38 mouse cellular contexts compared by ENCODE assay signal in the genomic region with DNA sequence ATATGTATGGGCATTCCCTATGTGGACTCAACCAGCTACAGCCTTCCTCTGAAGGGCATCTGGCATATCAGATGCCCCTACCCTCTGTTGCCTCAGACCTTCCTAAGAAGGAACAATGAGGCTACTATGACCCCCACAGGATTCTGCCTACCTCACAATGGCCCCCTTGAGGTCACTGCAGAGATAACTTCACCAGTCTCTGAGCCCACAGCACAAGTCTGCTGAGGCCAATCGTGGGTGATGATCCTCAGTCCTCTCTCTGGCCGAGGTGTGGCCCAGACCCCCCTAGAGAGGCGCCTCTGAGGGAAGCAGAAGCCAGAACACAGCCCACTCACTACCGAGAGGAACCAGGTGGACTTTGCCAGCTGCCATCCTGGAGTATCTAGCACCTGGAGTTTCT. TPM values are rescaled to one million over a fixed set of nuclear protein-coding genes. Genes with fewer than 3 reads are reported as not detected.
DNase-seq lines count a peak whose midpoint lies in the region; ATAC-seq and TF ChIP-seq lines count a peak whose summit lies in the region.
"Had no signal": no experiment of that assay in that cellular context is flagged by ENCODE, and none has a peak within 500 bp of the region (broad histone marks: within the 10 kb centered on the region; RNA-seq: fewer than 3 reads in every experiment).

Hils1 (plus strand) TSS at position 175 of the 400 bp plus-strand sequence.

- H3K79me2 ChIP-seq in CH12.LX (replicated peaks; ENCODE audit: control insufficient read depth, extremely low read depth, insufficient read depth, poor library complexity, severe bottlenecking): no peaks in the 10 kb centered on the region

- TF ChIP-seq POLR2A in lung, adult 2 months (IDR thresholded peaks at IDR 0.05; ENCODE audit: borderline replicate concordance, extremely low read depth, low read depth, low read length): no peak
- no peak for TF ChIP-seq POLR2A in CH12.LX (IDR thresholded peaks at IDR 0.05; ENCODE audit: low read depth, low read length)

- no peaks in the 10 kb centered on the region for H3K4me1 ChIP-seq in hindbrain, postnatal 0 days (ENCODE audit: insufficient read depth, low read length)
- H3K4me1 ChIP-seq in hindbrain, embryonic 16.5 days (ENCODE audit: control insufficient read depth, insufficient read depth, low read depth, low read length): no peaks in the 10 kb centered on the region; the same call in 1 of the 2 replicates
- no peaks in the 10 kb centered on the region for H3K4me1 ChIP-seq in lung, postnatal 0 days (ENCODE audit: insufficient read depth, low read depth, low read length)
- H3K4me1 ChIP-seq in lung, adult 2 months (ENCODE audit: control insufficient read depth, insufficient read depth, low read length): no peaks in the 10 kb centered on the region
- peaks cover 20 to 30% of the 10 kb centered on the region in 2 experiments for H3K4me1 ChIP-seq in CH12.LX (ENCODE audit: control insufficient read depth in 1 of 2, insufficient read depth in 2 of 2)
- H3K4me1 ChIP-seq: hindbrain, embryonic 15.5 days; liver, embryonic 12.5 days had no signal

- no peak within 1 kb of the TSS for H3K4me2 ChIP-seq in hindbrain, postnatal 0 days (ENCODE audit: low read depth, low read length)
- no peak within 1 kb of the TSS for H3K4me2 ChIP-seq in hindbrain, embryonic 16.5 days (ENCODE audit: low read length)
- no peak within 1 kb of the TSS for H3K4me2 ChIP-seq in lung, postnatal 0 days (replicated peaks; ENCODE audit: low read depth, low read length)
- no peak within 1 kb of the TSS for H3K4me2 ChIP-seq in CH12.LX (ENCODE audit: insufficient read depth, low read depth, poor library complexity, severe bottlenecking)
- H3K4me2 ChIP-seq: embryonic facial prominence, embryonic 15.5 days; forebrain, embryonic 13.5 days; hindbrain, embryonic 15.5 days; limb, embryonic 13.5 days; liver, embryonic 12.5 days; lung, embryonic 15.5 days; neural tube, embryonic 12.5 days had no signal

- WGBS in hindbrain, postnatal 0 days: 49% methylated on average over 4 of the region's 4 CpGs
- 46% methylated on average over 4 of the region's 4 CpGs for WGBS in hindbrain, embryonic 16.5 days
- 44% methylated on average over 4 of the region's 4 CpGs for WGBS in lung, postnatal 0 days
- WGBS in lung, adult 2 months: 32% methylated on average over 4 of the region's 4 CpGs

- dilution Hi-C loops in CH12.LX (cut with MboI; ENCODE audit: extremely low pct_ligation_motif_present, extremely low pct_unique_long_range_greater_than_20kb, low sequenced_read_pairs): no loop called here

- no peak for TF ChIP-seq EP300 in lung, postnatal 0 days (IDR thresholded peaks at IDR 0.05)
- TF ChIP-seq EP300 in CH12.LX (IDR thresholded peaks at IDR 0.05; ENCODE audit: low read length): no peak

- no peak for TF ChIP-seq CTCF in hindbrain, postnatal 0 days (IDR thresholded peaks at IDR 0.05; ENCODE audit: low read depth)
- TF ChIP-seq CTCF in lung, postnatal 0 days (IDR thresholded peaks at IDR 0.05): peak; percentile 36
- no peak for TF ChIP-seq CTCF in lung, adult 2 months (IDR thresholded peaks at IDR 0.05; ENCODE audit: insufficient read depth, low read length)
- peak in 1 of 2 experiments; percentile 56; a peak in 2 of 4 replicates for TF ChIP-seq CTCF in CH12.LX (conservative IDR thresholded peaks at IDR 0.05 in 1 of 2, IDR thresholded peaks at IDR 0.05 in 1 of 2; ENCODE audit: low read depth in 2 of 2, low read length in 2 of 2)

- no peak for DNase-seq in hindbrain, postnatal 0 days (ENCODE audit: low spot score)
- no peak for DNase-seq in lung, postnatal 0 days (ENCODE audit: low spot score)
- no peak for DNase-seq in lung, adult 2 months
- no peak for DNase-seq in CH12.LX (ENCODE audit: extremely low read depth)
- DNase-seq in thymus, postnatal 10 days (ENCODE audit: low spot score in 2 of 2): no peak
- no peak for DNase-seq in kidney, adult 11 months
- DNase-seq: cerebellum, adult 11 months; cerebellum, adult 9-10 months; gastrocnemius, postnatal 14 days; heart, postnatal 14 days; kidney, postnatal 25 days; lung, postnatal 36 days; thymus, postnatal 14 days had no signal

- H3K27ac ChIP-seq in hindbrain, postnatal 0 days: 0 out of 2 replicates have a peak within 1 kb of the TSS, but pooled peaks have one; percentile 2
- no peak within 1 kb of the TSS for H3K27ac ChIP-seq in hindbrain, embryonic 16.5 days (ENCODE audit: low read depth, low read length)
- no peak within 1 kb of the TSS for H3K27ac ChIP-seq in lung, postnatal 0 days (ENCODE audit: low read length)
- no peak within 1 kb of the TSS for H3K27ac ChIP-seq in CH12.LX (ENCODE audit: insufficient read depth, low read depth)
- H3K27ac ChIP-seq: embryonic facial prominence, embryonic 15.5 days; forebrain, embryonic 13.5 days; hindbrain, embryonic 10.5 days; hindbrain, embryonic 15.5 days; layer of hippocampus, adult 2 months; left cerebral cortex, adult 2 months; limb, embryonic 13.5 days; liver, embryonic 12.5 days; lung, embryonic 15.5 days; neural tube, embryonic 12.5 days had no signal

- no peaks in the 10 kb centered on the region for H3K27me3 ChIP-seq in hindbrain, postnatal 0 days (ENCODE audit: insufficient read depth, low read length)
- H3K27me3 ChIP-seq in hindbrain, embryonic 16.5 days (replicated peaks; ENCODE audit: control insufficient read depth, insufficient read depth, low read length): no peaks in the 10 kb centered on the region
- no peaks in the 10 kb centered on the region for H3K27me3 ChIP-seq in lung, postnatal 0 days (replicated peaks; ENCODE audit: insufficient read depth, low read length)
- H3K27me3 ChIP-seq in CH12.LX (replicated peaks): peaks cover 84% of the 10 kb centered on the region
- H3K27me3 ChIP-seq: embryonic facial prominence, embryonic 15.5 days; forebrain, embryonic 13.5 days; lung, embryonic 15.5 days; neural tube, embryonic 12.5 days; Patski had no signal

- H3K9me3 ChIP-seq in hindbrain, postnatal 0 days (ENCODE audit: low read length): no peaks in the 10 kb centered on the region
- H3K9me3 ChIP-seq in hindbrain, embryonic 16.5 days (ENCODE audit: control insufficient read depth, low read length): no peaks in the 10 kb centered on the region
- H3K9me3 ChIP-seq in lung, postnatal 0 days (ENCODE audit: low read length): no peaks in the 10 kb centered on the region
- H3K9me3 ChIP-seq in CH12.LX (replicated peaks; ENCODE audit: low read length): no peaks in the 10 kb centered on the region
- H3K9me3 ChIP-seq: embryonic facial prominence, embryonic 15.5 days; forebrain, embryonic 13.5 days; hindbrain, embryonic 10.5 days; hindbrain, embryonic 15.5 days; limb, embryonic 13.5 days; liver, embryonic 12.5 days; lung, embryonic 15.5 days; megakaryocyte, embryonic 14.5 days; neural tube, embryonic 12.5 days had no signal

- H3K9ac ChIP-seq in hindbrain, postnatal 0 days (replicated peaks; ENCODE audit: low read length): no peak within 1 kb of the TSS
- no peak within 1 kb of the TSS for H3K9ac ChIP-seq in hindbrain, embryonic 16.5 days (ENCODE audit: low read depth, low read length)
- H3K9ac ChIP-seq in lung, postnatal 0 days (replicated peaks; ENCODE audit: low read depth): no peak within 1 kb of the TSS
- no peak within 1 kb of the TSS for H3K9ac ChIP-seq in CH12.LX (ENCODE audit: insufficient read depth, low read depth)
- H3K9ac ChIP-seq: embryonic facial prominence, embryonic 15.5 days; forebrain, embryonic 13.5 days; hindbrain, embryonic 15.5 days; limb, embryonic 13.5 days; liver, embryonic 12.5 days; lung, embryonic 15.5 days; neural tube, embryonic 12.5 days had no signal

- no peaks in the 10 kb centered on the region for H3K36me3 ChIP-seq in hindbrain, postnatal 0 days (ENCODE audit: insufficient read depth, low read length)
- H3K36me3 ChIP-seq in hindbrain, embryonic 16.5 days (ENCODE audit: control insufficient read depth, insufficient read depth, low read length): no peaks in the 10 kb centered on the region
- H3K36me3 ChIP-seq in lung, postnatal 0 days (ENCODE audit: insufficient read depth, low read length): no peaks in the 10 kb centered on the region
- H3K36me3 ChIP-seq in CH12.LX (replicated peaks in 1 of 2; ENCODE audit: control insufficient read depth in 1 of 2, insufficient read depth in 1 of 2, low read length in 1 of 2): no peaks in the 10 kb centered on the region
- H3K36me3 ChIP-seq: embryonic facial prominence, embryonic 15.5 days; hindbrain, embryonic 10.5 days; hindbrain, embryonic 15.5 days; limb, embryonic 13.5 days; liver, embryonic 12.5 days; lung, embryonic 15.5 days; neural tube, embryonic 12.5 days had no signal

- ATAC-seq in hindbrain, postnatal 0 days: no peak
- no peak for ATAC-seq in hindbrain, embryonic 16.5 days
- ATAC-seq in lung, postnatal 0 days: no peak
- 0 out of 2 replicates have a peak, but pooled peaks have one; percentile 32 for ATAC-seq in megakaryocyte progenitor cell, adult 5-6 weeks (replicated peaks; ENCODE audit: poor library complexity)
- ATAC-seq: forebrain, embryonic 13.5 days; intestine, embryonic 16.5 days; liver, embryonic 12.5 days; midbrain, embryonic 16.5 days; Patski had no signal

- TF ChIP-seq RAD21 in CH12.LX (IDR thresholded peaks at IDR 0.05; ENCODE audit: low read depth, low read length): no peak; the same call in none of the 2 replicates

- in situ Hi-C loops in CH12.LX (cut with MboI; ENCODE audit: low pct_ligation_motif_present, low pct_unique_long_range_greater_than_20kb, low sequenced_read_pairs): no loop called here

- H3K4me3 ChIP-seq in hindbrain, postnatal 0 days (ENCODE audit: low read length): no peak within 1 kb of the TSS
- no peak within 1 kb of the TSS for H3K4me3 ChIP-seq in hindbrain, embryonic 16.5 days (ENCODE audit: low read length)
- H3K4me3 ChIP-seq in lung, postnatal 0 days (ENCODE audit: low read depth, low read length): no peak within 1 kb of the TSS
- no peak within 1 kb of the TSS for H3K4me3 ChIP-seq in lung, adult 2 months (replicated peaks; ENCODE audit: extremely low read depth, low read depth, low read length)
- H3K4me3 ChIP-seq in CH12.LX (replicated peaks in 1 of 3; ENCODE audit: low read depth in 2 of 3, low read length in 2 of 3, poor library complexity in 1 of 3): no peak within 1 kb of the TSS
- H3K4me3 ChIP-seq: embryonic facial prominence, embryonic 15.5 days; forebrain, embryonic 13.5 days; hindbrain, embryonic 10.5 days; hindbrain, embryonic 15.5 days; layer of hippocampus, adult 2 months; left cerebral cortex, adult 2 months; limb, embryonic 13.5 days; liver, embryonic 12.5 days; lung, embryonic 15.5 days; megakaryocyte, embryonic 14.5 days; myocyte; neural tube, embryonic 12.5 days had no signal

RNA-seq across cellular contexts. Expression of gene Hils1, which starts in this region (rescaled TPM):
- not detected in 2 replicates for total RNA-seq in hindbrain, postnatal 0 days (2014; rRNA removed)
- not detected in 2 replicates for polyA plus RNA-seq in hindbrain, postnatal 0 days (2015; fragmentation: Nextera tagmentation; extraction: Ambion mirVana)
- not detected in 2 replicates for polyA plus RNA-seq in hindbrain, embryonic 16.5 days (2015; fragmentation: Nextera tagmentation; extraction: Ambion mirVana)
- polyA plus RNA-seq in lung, postnatal 0 days (2015; fragmentation: Nextera tagmentation; extraction: Ambion mirVana): not detected in 2 replicates
- polyA plus RNA-seq in lung, adult 2 months (2012; rRNA removed): not detected in 2 replicates
- total RNA-seq in CH12.LX (2012; rRNA removed): not detected in 2 replicates
- not detected in 2 replicates for total RNA-seq in CH12.LX (2014; rRNA removed)
- not detected in 2 replicates for polyA plus RNA-seq in CH12.LX (2012; ENCODE audit: insufficient read length, low read depth)
- not detected in 2 replicates for total RNA-seq in megakaryocyte progenitor cell, adult 5-6 weeks (2015)
- not detected in 2 replicates for total RNA-seq in megakaryocyte progenitor cell, adult 5-6 weeks (2017)
- total RNA-seq: adrenal gland, postnatal 10 days; common myeloid progenitor, adult 5-6 weeks; gastrocnemius, postnatal 14 days; granulocyte monocyte progenitor cell, adult 5-6 weeks; heart, postnatal 14 days; layer of hippocampus, adult 2 months; layer of hippocampus, postnatal 14 days; left cerebral cortex, adult 2 months; left cerebral cortex, postnatal 25 days; MEL had no signal
- polyA plus RNA-seq: forebrain, embryonic 13.5 days; hindbrain, embryonic 10.5 days; hindbrain, embryonic 15.5 days; intestine, embryonic 16.5 days; kidney, embryonic 14.5 days; limb, embryonic 13.5 days; liver, embryonic 12.5 days; lung, embryonic 15.5 days; midbrain, embryonic 16.5 days; neural tube, embryonic 12.5 days; Patski; spleen, adult 2 months had no signal

Comparison
In these comparisons a context has a peak if more than half of its experiments do, and no peak if none do; other contexts are left out.
1. Peak in ATAC-seq in megakaryocyte progenitor cell, adult 5-6 weeks; RNA of the gene not detected or under 1 TPM.